Mouse (Mus musculus): ENCODE results near the gene Tm9sf4.

The Tm9sf4 gene

DNA sequence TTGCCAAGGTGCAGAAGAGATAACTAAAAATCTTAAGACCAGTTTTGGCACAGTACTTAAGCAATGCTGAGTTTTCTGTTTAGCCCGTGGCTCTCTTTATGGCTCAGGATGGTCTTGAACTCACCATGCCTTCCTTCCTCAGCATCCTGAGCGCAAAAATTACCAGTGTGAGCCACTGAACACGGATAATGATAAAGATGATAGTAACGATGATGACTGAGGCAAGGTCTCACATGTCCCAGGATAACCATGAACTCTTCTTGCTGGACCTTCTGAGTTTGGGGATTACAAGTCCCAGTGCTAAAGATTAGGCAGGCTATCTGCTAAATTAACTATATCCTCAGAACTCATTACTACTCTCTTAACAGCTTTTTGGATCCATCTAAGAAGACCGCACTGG lies 970 bp upstream of the Tm9sf4 start:
- no peak for DNase-seq (ENCODE audit: low read depth)

DNA sequence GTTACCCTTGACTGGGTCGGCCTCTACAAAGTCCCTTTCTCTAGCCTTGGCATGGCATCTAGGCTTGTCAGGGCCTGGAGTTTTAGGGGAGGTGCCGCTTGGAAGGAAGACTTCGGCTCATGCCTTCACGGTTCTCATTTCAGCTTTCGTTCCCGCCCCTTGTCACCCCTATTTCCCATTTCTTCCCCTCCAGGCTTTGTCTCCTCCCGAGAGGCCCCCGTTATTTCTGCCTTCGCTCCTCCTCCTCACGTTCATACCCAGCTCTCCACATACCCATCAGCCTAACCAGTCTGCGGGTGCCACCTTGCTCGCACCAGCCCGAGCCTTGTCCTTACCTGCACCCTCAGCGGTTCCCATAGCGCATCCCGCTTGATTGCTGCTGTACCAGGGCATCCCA lies 579 bp downstream of the Tm9sf4 start:
- DNase-seq (ENCODE audit: low read depth), result no peak

DNA sequence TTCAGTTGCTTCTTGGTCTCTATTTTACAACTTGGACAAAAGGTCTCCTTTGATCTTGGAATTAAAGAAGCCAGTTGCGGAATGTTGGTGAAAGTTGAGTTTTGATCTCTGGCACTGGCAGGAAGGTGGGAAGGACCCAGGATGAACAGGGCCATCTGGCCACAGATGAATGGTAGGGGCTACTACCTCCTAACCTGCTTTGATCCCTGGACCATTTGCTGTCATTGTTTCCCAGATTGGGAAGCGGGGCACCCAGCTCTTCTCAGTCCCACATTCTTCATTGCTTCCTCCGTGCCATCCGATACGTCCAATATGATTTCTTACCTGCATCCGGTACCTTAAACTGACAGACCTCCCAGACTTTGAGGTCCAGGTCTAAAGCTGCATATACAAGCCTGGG lies 6.0 kb downstream of the Tm9sf4 start:
- no peak for DNase-seq (ENCODE audit: low read depth)

DNA sequence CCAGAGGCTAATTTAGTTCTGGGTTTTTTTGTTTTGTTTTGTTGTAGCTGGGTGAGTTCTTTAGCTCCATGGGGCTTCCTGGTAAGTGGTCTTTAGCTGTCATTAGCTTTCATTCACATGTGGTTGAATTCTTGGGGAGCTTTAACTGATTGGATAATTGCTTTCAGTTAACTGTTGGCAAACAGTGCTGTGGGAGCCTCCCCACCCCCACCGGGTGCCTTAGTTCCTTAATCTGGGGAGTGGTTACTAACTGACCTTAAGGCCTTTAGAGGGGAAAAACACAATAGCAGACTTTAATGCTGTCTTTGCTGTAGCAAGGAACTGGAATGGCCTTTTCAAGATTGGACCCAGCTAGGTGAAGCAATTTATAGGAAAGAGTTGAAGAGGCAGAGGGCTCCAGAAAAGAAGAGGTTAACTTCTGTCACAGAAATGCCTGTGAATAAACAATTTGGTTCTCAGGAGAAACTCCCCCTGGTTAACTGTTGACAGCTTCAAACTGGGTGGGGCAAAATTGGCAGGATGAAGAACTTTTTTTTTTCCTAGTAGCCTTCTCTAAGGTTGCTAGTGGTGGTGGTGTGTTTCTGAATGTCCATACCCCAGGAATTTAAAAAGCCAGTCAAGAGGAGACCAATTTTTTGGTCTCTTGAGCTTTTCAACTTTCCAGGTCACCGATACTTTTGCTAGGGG lies 7.2 kb downstream of the Tm9sf4 start:
- DNase-seq (ENCODE audit: low read depth), result peak; percentile 57

DNA sequence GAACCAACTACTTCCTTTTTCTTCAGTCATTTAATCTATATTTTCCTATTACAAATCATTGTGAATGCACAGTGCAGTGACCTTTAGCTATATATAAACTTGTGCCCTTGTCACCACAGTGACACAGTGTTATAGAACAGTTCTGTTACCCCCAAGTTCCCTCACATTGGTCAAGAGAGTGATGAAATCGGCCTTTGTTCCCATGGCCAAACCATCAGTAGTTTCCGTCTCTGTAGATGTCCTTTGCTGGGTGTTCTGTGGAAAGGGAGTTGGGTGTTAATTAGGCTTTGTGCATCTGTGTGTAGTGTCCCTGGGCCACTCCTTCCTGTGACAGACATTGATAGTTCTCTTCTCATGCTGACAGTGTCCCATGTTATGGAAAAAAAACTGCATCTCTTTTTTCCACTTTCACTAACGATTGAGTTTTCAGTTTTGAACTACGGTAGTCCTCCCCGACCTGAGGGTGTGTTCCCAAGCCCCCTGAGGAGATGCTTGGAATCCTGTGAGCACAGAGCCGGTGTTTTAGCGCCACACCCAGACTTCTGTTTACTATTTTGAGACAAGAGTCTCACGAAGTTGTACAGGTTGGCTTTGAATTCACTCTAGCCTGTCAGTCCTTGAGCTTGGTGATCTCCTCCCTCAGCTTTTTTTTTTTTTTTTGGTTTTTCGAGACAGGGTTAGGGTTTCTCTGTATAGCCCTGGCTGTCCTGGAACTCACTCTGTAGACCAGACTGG lies 9.6 kb downstream of the Tm9sf4 start:
- DNase-seq (ENCODE audit: low read depth), result no peak

DNA sequence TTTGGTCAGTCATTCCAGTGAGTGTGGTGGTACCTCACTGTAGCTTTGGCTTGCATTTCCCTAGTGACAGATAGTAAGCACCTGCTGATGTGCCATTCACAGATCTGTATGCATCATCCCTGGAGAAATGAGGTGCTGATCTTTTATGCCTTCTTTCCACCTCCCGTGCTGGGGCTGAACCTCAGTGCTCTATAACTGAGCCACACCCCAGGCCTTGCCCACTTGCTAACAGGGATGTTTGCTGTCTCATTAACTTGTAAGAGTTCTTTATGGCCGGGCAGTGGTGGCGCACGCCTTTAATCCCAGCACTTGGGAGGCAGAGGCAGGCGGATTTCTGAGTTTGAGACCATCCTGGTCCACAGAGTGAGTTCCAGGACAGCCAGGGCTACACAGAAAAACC lies 10.9 kb downstream of the Tm9sf4 start:
- no peak for DNase-seq (ENCODE audit: low read depth)

DNA sequence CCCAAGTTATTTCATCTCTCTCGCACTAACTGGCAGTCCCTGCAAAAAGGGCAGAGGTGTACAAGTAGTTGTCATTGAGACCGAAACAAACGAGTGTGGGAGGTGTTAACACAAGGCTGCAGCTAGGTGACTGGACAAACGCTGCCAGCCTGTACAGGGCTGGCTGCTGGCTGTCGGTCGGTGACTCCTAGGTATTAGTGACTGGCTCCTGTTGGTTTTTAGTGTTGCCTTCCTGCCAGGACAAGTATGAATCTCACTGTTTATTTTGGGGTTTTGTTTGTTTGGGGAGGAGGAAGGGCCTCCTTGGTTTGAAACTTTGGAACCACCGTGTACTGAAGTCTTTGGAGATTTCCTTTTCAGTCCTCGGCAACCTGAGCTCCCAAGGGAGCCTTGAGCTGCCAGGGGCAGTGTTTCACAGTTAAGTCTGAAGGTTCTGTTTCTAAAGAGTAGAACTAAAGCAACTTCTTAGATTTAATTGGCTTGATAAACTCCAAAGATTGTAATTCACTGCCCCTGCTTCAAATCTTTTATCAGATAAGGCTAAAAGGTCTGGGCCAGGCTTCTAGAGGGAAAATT lies 15.0 kb downstream of the Tm9sf4 start:
- DNase-seq (ENCODE audit: low read depth), result no peak

DNA sequence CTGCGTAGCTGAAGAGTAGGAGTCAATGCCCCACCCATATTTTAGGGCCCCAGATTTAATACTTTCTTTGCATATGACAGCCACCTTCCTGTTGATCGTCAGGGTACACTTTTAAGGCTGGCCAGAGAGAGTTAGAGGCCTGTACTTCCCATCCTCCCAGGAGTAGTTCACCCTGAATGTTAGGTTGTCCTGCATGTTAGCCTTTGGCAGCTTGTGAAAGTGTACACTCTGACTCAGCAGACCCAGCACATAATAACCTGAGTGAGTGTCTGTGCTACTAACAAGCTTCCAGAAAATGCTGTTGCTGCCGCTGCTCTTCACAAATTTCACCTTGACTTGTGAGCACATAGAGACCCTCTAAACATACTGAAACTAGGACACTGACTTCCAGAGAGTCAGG lies 16.1 kb downstream of the Tm9sf4 start:
- no peak for DNase-seq (ENCODE audit: low read depth)

DNA sequence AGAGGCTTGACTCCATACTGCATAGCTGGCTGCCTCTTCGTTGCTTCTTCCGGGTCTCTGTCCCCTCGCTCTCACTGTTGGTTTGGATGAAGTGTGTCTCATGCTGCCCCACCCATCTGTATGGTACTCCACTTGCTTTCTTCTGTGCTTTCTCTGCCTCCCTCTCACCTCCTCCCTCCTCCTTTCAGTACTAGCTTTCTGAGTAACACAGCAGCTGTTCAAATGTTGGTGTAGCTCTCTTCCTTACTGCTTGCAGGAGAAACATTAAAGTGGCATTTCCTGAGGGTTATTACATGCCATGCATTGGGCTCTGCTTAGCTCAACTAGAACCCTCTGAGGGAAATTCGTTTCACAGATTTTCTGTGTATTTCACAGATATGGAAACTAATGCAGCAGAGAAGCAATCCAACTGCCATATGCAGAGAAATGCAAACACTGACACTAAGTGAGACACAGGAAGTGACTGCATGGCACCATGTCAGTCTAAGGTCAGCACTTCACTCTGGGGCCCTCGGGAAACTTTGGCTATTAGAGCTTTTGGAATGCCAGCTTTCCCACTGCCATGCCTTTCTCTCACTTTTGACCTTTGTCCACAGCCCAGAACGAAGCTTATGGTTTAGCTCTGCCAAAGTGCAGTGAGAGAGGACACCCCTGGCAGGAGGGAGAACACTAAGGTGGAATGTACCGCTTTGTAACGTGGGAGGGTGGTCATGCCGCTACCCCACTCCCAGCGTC lies 18.2 kb downstream of the Tm9sf4 start:
- no peak for DNase-seq (ENCODE audit: low read depth)

DNA sequence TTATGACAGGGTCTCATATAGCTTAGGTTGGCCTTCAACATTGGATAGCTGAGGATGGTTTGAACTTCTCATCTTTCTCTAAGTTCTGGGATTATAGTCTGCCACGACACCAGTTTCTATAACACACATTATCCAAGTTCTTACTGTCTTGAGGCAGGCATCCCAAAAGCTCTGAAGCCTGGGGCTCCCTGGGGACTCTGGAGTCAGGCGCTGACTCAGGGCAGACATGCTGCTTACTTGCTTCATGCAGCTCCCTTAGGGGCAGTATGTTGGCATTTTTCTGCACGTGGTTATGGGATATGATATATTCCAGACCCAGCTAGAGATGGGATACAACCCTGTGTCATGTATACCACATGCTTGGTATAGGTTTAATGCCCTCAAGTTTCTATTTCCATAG lies 18.9 kb downstream of the Tm9sf4 start:
- DNase-seq (ENCODE audit: low read depth), result no peak

DNA sequence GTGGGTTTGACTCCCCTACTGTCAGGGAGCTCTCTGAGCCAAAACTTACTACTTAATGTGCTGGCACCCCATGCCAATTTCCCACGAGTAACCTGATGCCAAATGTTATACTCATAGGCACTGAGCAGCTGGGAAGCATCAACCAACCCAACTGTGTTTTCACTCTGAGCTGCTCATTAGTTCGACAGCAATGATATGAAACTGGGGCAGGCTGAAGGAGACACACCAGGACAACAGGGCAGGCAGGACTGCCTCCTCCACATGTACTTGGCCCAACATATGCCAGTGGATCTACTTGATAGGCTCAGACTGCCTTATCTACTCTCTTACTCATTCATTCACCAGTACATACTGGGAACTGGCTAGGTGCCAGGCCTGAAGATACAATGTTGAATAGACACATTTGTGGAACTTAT lies 25.1 kb downstream of the Tm9sf4 start:
- DNase-seq (ENCODE audit: low read depth), result no peak

DNA sequence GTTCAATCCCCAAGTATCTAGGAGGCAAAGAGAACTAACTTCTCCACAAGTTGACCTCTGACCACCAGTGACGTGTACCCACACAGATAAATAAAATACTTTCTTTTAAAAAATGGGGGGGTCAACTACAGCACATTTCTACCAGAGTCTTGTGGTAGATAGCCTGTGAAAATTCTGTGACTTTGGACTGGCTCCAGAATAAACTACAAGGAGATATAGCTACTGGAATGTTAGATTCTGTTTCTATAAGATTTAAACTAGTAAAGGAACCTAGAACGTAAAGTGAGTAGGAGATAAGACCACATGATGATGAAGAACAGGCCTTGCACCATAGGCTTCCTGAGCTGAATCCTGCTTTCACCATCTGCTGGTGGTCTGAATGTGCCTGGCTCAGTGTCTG lies 26.7 kb downstream of the Tm9sf4 start:
- no peak for DNase-seq (ENCODE audit: low read depth)

DNA sequence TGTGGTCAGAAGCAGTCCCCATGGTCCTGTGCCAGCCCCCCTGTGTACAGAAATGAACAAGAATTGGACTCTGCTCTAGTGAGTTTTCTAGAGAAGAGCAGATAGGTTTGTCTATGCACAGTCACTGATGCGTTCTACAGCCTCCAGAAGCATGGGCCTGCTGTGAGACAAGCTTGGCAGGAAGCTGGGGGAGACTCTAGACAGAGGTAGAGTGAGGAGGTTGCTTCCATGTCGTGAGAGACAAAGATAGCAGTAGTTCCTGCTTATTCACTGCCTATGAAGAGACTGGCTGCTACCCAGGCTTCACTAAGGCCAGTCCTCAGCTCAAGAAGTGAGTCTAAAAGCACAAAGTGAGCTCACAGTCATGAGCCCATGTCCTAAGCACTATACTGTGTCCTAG lies 30.1 kb downstream of the Tm9sf4 start:
- DNase-seq (ENCODE audit: low read depth), result no peak

DNA sequence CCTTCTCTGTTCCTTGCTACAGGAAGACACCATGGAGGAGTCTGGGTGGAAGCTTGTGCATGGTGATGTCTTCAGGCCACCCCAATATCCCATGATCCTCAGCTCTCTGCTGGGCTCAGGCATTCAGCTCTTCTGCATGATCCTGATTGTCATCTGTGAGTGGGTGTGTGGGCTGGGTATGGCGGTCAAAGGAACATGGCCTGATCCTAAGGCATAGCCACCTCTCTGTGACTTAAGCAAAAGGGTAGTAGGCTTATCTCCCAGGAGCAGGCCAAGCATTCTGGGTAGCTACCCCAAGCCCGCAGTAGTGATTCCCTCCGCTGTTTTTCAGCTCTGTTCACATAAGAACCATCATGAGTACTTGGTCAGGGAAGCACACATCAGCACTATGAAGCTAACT lies 33.2 kb downstream of the Tm9sf4 start:
- no peak for DNase-seq (ENCODE audit: low read depth)

DNA sequence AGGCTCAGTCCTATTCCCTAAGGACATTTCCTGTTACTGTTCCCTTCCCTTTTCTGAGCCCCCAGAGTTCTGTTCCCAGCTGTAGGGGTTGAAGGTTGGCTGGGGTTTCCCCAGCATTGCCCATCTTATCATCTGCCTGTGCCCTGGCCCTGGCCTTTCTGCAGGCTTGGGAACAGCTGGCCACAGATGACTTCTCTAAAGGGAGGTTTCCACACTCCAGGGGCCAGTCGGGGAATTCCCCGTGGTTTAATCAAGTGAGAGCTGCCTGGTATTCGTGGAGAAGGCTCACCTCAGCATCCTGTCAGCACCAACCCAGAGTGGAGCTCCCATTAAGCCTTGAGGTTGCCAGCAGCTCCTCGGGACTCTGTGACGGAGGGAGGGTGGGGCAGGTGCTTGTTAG lies 37.4 kb downstream of the Tm9sf4 start:
- no peak for DNase-seq (ENCODE audit: low read depth)

DNA sequence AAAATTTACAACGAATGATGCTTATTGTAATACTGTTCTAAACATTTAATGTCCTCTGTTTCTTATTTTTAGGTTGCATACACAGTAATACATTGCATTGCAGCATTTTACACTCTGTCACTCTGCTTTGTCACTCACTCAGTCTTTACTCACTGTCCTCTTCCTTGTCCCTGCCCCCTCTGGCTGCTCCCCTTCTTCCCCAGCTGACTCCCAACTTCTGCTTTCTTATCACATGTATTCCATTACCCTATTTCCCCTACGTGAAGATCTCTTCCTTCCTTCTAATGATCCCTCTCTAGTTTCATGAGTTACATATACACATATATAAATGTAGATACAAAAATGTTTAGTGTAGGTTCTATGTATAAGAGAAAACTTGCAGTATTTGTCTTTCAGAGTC lies 38.0 kb downstream of the Tm9sf4 start:
- DNase-seq (ENCODE audit: low read depth), result no peak

DNA sequence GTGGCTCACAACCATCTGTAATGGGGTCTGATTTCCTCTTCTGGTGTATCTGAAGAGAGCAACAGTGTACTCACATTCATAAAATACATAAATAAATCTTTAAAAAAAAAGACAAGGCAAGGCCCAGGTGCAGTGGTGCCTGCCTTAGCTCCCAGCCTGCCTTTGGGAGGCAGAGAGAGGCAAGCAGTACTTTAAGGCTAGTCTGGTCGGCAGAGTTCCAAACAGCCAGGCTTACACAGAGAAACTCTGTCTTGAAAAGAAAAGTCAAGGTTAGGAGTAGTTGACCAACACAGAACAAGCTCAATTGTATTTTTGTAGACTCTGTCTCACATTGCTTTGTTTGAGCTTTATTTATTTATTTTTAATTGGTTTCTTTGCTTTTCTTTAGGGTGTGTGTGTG lies 41.7 kb downstream of the Tm9sf4 start:
- DNase-seq (ENCODE audit: low read depth), result no peak

DNA sequence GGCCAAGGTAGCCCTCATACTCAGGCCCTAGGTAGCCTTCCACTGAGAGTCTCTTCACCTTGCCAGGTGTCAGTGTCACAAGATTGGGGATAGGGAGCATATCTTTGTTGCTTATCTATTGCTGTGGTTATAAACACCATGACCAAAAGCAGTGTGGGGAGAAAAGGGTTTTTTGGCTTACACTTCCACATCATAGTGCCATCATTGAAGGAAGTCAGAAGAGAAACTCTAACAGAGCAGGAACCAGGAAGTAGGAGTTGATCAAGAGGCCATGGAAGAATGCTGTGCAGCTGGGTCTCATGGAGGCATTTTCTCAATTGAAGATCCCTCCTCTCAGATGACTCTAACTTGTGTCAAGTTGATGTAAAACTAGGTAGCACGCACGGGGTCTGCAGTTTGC lies 47.0 kb downstream of the Tm9sf4 start:
- DNase-seq (ENCODE audit: low read depth), result no peak

DNA sequence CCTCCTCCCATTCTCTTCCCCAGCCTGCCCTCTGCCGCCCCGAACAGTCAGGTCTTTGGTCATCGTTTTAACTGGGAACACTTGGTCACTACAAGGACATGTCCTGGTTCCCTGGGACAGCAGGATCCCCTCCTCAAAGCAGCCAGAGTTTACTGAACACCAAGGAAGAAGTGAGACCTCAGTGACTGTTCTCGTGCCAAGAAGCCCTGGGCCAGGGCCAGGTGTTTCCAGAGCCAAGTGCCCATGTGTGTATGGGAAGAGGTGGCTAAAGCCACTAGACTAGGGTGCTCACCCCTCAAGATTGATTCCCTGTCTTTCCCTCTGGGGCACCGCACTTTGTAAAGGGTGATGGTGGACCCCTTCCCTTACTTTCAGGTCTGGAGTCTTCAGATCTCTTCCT lies 48.2 kb downstream of the Tm9sf4 start:
- DNase-seq (ENCODE audit: low read depth), result no peak

DNA sequence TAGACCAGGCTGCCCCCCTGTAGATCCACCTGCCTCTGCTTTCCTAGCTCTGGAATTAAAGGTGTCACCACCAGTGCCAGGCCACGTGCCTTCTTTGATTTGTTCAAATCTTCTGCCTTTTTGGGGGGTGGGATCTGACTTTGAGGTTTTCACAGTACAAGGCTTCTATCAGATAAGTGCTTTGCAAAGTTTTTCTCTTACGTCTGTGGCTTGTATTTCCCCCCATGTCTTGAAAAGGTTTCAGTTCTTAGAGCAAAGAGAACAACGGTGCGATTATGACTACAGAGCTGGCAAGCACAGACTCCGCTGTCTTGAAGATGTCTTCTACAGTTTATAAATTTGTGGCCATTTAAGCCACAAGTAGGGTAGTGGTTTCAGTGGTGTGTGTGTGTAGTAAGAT lies 50.3 kb downstream of the Tm9sf4 start:
- DNase-seq (ENCODE audit: low read depth), result no peak

DNA sequence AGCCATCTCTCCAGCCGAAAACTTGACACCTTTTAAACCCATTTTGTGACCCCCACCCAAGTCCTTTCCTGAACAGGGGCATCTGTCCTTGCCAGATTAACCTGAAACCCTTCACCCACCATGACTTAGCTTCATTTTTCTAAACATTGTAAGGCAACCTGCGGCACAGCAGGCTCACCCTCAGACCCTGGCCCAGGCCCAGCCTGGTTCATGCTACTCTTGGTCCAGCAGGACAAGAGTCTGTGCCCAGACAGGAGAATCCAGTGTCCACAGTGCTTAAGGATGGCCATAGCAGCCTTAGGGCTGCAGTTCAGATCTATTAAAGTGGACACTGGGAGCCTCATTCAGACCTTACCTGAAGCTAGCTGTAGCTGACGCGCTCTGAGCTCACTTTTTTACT lies 52.2 kb downstream of the Tm9sf4 start:
- no peak for DNase-seq (ENCODE audit: low read depth)

DNA sequence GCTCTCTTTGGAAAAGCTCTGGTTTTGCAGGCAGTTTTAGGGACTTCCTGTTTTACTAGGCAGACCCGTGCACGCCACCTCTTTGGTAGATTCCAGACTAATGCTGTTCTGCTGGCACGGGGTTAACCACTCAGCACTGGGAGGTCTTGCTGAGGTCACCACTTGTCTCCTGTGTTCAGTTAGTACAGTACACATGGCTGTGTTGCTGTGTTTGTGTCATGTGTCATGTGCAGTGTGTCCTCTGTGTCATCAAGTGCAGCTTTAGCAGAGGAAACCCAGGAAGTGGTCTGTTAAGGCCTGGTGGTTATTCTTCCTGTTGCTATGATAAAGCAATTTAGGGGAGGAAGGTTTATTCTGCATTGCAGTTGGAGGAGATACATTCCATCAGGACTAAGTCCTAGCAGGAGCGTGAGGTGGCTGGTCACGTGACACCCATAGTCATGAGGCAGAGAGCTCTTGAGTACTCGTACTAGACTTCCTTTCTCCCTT lies 53.7 kb downstream of the Tm9sf4 start:
- no peak for DNase-seq (ENCODE audit: low read depth)

DNA sequence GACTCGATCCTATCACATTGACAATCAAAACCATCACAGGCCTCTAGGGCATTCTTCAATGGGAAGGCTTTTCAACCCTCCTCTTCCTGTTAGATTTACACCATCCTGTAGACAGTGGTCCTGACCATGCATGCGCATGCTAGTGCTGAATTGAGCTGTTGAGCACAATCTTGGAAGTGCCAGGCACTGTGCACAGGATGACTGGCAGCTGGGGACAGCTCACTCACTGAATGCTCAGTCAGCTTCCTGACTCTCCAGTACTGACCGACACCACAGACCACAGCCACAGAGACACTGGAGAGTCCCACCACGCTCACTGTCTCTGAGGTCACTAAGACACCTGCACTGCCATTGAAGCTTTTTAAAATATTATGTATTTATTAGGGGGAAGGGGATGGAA lies 54.3 kb downstream of the Tm9sf4 start:
- no peak for DNase-seq (ENCODE audit: low read depth)
